Mouse (Mus musculus): ENCODE measurements at regions not wholly inside any gene's neighbourhood (a gene's known extent, or its start where the extent isn't known, plus 50 kb on each side); places are given as distances from the start of the nearest gene placed in this dataset.

- H3K27ac ChIP-seq (ENCODE audit: insufficient read depth, low read depth, low read length), result no peak overlapping the region
- H3K4me3 ChIP-seq (ENCODE audit: insufficient read depth, low read depth, low read length), result no peak overlapping the region
- H3K4me1 ChIP-seq (ENCODE audit: control insufficient read depth, insufficient read depth, low read length), result no peaks in the 10 kb centered on the region
- TF ChIP-seq POLR2A (IDR thresholded peaks at IDR 0.05; ENCODE audit: insufficient read depth, low read depth, low read length), result no peak
- TF ChIP-seq CTCF (IDR thresholded peaks at IDR 0.05; ENCODE audit: insufficient read depth, low read depth, low read length), result no peak
- 86% methylated on average over 11 of the region's 11 CpGs for WGBS
Observed at GRCm38 (mm10) chr3:41290535-41291307, 207.9 kb upstream of the Pgrmc2 start.

DNA sequence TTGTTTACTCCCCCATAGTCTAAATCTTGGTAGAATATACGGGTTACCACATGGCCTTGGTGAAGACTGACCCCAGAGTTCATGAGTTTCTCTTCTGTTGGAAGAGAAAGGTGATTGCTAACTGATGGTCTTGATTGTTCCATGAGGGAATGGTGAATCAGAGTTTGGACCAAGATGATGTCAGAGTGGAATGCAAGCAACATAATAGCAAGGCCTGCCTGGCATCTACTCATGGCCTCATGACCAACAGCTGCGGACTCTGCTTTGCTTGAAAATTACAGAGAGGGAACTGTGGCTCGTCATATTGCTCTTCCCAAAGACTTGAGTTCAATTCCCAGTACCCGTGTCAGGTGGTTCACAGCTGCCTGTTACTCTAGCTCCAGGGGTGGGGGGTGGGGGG lies 205.9 kb upstream of the Pgrmc2 start:
- no peak for TF ChIP-seq CTCF (IDR thresholded peaks at IDR 0.05; ENCODE audit: insufficient read depth, low read depth, low read length)
- TF ChIP-seq POLR2A (IDR thresholded peaks at IDR 0.05; ENCODE audit: insufficient read depth, low read depth, low read length), result no peak
- H3K4me1 ChIP-seq (ENCODE audit: control insufficient read depth, insufficient read depth, low read length), result peaks cover 7% of the 10 kb centered on the region
- no peak overlapping the region for H3K4me3 ChIP-seq (ENCODE audit: insufficient read depth, low read depth, low read length)
- 97% methylated on average over 4 of the region's 4 CpGs for WGBS
- H3K27ac ChIP-seq (ENCODE audit: insufficient read depth, low read depth, low read length), result no peak overlapping the region

- Histone ChIP-seq H3K27ac (ENCODE audit: insufficient read depth, low read depth, low read length) (no peak overlapping the region), H3K4me1 (ENCODE audit: control insufficient read depth, insufficient read depth, low read length) (peaks cover 7% of the 10 kb centered on the region), H3K4me3 (ENCODE audit: insufficient read depth, low read depth, low read length) (no peak overlapping the region)
- 96% methylated on average over 4 of the region's 4 CpGs for WGBS
- TF ChIP-seq CTCF (IDR thresholded peaks at IDR 0.05; ENCODE audit: insufficient read depth, low read depth, low read length) (no peak), POLR2A (IDR thresholded peaks at IDR 0.05; ENCODE audit: insufficient read depth, low read depth, low read length) (no peak)
Observed at GRCm38 (mm10) chr3:41288066-41288465, 205.2 kb upstream of the Pgrmc2 start.

- peaks cover 7% of the 10 kb centered on the region for H3K4me1 ChIP-seq (ENCODE audit: control insufficient read depth, insufficient read depth, low read length)
- H3K4me3 ChIP-seq (ENCODE audit: insufficient read depth, low read depth, low read length), result no peak overlapping the region
- peak overlapping the region; percentile 70 for H3K27ac ChIP-seq (ENCODE audit: insufficient read depth, low read depth, low read length)
- WGBS, result 88% methylated on average over 5 of the region's 5 CpGs
- no peak for TF ChIP-seq CTCF (IDR thresholded peaks at IDR 0.05; ENCODE audit: insufficient read depth, low read depth, low read length)
- no peak for TF ChIP-seq POLR2A (IDR thresholded peaks at IDR 0.05; ENCODE audit: insufficient read depth, low read depth, low read length)
Observed at GRCm38 (mm10) chr3:41285336-41285735, 202.5 kb upstream of the Pgrmc2 start.

DNA sequence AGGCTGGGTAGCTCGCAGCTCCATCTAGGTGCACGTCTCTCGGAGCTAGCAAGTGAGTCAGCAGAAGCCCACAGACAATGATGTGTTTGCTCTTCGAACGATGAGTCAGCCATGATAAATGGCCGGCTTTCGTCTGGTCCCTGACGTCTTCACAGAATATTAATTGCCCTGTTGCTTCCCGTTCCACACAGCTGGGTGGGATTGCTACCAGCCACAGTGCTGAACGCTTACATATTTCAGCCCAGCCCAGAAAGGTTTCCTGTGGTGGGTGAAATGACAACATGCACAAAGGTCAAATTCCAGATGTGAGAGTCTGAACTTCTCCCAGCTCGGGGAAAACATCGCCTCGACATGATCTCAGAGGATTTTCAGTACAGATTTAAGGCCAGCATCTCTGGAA lies 202.1 kb upstream of the Pgrmc2 start:
- Histone ChIP-seq H3K4me3 (ENCODE audit: insufficient read depth, low read depth, low read length) (no peak overlapping the region), H3K27ac (ENCODE audit: insufficient read depth, low read depth, low read length) (peak overlapping the region; percentile 70), H3K4me1 (ENCODE audit: control insufficient read depth, insufficient read depth, low read length) (peaks cover 7% of the 10 kb centered on the region)
- WGBS, result 22% methylated on average over 13 of the region's 13 CpGs
- TF ChIP-seq CTCF (IDR thresholded peaks at IDR 0.05; ENCODE audit: insufficient read depth, low read depth, low read length) (no peak), POLR2A (IDR thresholded peaks at IDR 0.05; ENCODE audit: insufficient read depth, low read depth, low read length) (no peak)

- Histone ChIP-seq H3K27ac (ENCODE audit: insufficient read depth, low read depth, low read length) (no peak overlapping the region), H3K4me1 (ENCODE audit: control insufficient read depth, insufficient read depth, low read length) (peaks cover 7% of the 10 kb centered on the region), H3K4me3 (ENCODE audit: insufficient read depth, low read depth, low read length) (no peak overlapping the region)
- TF ChIP-seq CTCF (IDR thresholded peaks at IDR 0.05; ENCODE audit: insufficient read depth, low read depth, low read length), result no peak
- TF ChIP-seq POLR2A (IDR thresholded peaks at IDR 0.05; ENCODE audit: insufficient read depth, low read depth, low read length), result no peak
- 44% methylated on average over 8 of the region's 8 CpGs for WGBS
Observed at GRCm38 (mm10) chr3:41282431-41283037, 199.7 kb upstream of the Pgrmc2 start.

DNA sequence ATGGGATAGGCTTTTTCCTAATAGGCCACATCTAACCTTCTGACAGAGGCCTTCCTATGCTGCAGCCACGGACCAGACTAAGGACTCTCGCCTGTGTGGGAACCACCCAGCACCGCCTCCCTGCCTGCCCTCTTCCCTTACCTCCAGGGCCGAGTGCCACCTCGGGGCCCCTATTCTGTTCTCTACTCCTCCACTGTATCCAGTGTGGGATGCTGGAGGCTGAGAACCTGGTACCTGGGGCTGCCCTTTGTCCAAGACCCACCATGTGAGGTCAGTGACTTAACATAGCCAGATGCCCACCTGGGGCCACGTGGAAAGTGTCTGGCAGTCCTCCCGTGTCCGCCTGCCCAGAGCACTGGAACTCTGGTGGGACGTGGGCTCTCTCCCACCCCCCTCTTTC lies 193.2 kb upstream of the Pgrmc2 start:
- Histone ChIP-seq H3K4me3 (ENCODE audit: insufficient read depth, low read depth, low read length) (no peak overlapping the region), H3K4me1 (ENCODE audit: control insufficient read depth, insufficient read depth, low read length) (no peaks in the 10 kb centered on the region), H3K27ac (ENCODE audit: insufficient read depth, low read depth, low read length) (no peak overlapping the region)
- WGBS, result 93% methylated on average over 9 of the region's 9 CpGs
- TF ChIP-seq CTCF (IDR thresholded peaks at IDR 0.05; ENCODE audit: insufficient read depth, low read depth, low read length), result no peak
- TF ChIP-seq POLR2A (IDR thresholded peaks at IDR 0.05; ENCODE audit: insufficient read depth, low read depth, low read length), result no peak

- no peak overlapping the region for H3K4me3 ChIP-seq (ENCODE audit: insufficient read depth, low read depth, low read length)
- TF ChIP-seq CTCF (IDR thresholded peaks at IDR 0.05; ENCODE audit: insufficient read depth, low read depth, low read length), result no peak
- no peak for TF ChIP-seq POLR2A (IDR thresholded peaks at IDR 0.05; ENCODE audit: insufficient read depth, low read depth, low read length)
- 91% methylated on average over 4 of the region's 4 CpGs for WGBS
- H3K27ac ChIP-seq (ENCODE audit: insufficient read depth, low read depth, low read length), result no peak overlapping the region
- no peaks in the 10 kb centered on the region for H3K4me1 ChIP-seq (ENCODE audit: control insufficient read depth, insufficient read depth, low read length)
Observed at GRCm38 (mm10) chr3:41268516-41268915, 185.7 kb upstream of the Pgrmc2 start.

- TF ChIP-seq POLR2A (IDR thresholded peaks at IDR 0.05; ENCODE audit: insufficient read depth, low read depth, low read length) (no peak), CTCF (IDR thresholded peaks at IDR 0.05; ENCODE audit: insufficient read depth, low read depth, low read length) (no peak)
- H3K4me1 ChIP-seq (ENCODE audit: control insufficient read depth, insufficient read depth, low read length), result no peaks in the 10 kb centered on the region
- no peak overlapping the region for H3K27ac ChIP-seq (ENCODE audit: insufficient read depth, low read depth, low read length)
- 46% methylated on average over 6 of the region's 6 CpGs for WGBS
- H3K4me3 ChIP-seq (ENCODE audit: insufficient read depth, low read depth, low read length), result no peak overlapping the region
Observed at GRCm38 (mm10) chr3:41266216-41266615, 183.4 kb upstream of the Pgrmc2 start.
